Mouse (Mus musculus): ENCODE measurements around the gene Pik3r6.

The Pik3r6 gene

DNA sequence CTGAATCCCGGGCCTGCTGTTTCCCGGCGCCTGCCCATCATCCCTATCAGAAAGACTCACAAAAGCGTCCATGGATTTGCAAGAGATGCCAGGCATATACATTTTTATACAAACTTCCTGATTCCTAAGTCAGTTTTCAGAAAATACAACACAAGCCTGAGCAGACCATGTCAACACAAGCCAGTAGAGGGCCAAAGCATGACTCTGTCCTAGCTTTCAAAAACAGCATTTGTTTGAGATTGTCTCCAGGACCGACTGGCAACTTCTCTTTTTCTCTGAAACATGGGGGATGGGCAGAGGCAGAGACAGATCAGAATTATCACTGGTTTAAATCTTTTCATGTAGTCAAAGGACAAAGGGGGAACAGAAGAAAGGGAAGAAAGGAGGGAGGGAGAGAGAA lies 18.5 kb downstream of the Pik3r6 start:
- in situ Hi-C loops (cut with MboI; ENCODE audit: unreplicated experiment in 2 of 2) = loop anchor here in 1 of 2 experiments (25.0 kb wide), 1 partner anchor 934 kb away; no protein-coding TSS in a partner anchor

GRCm38 (mm10) chr11:68526441-68526840 lies 23.6 kb downstream of the Pik3r6 start:
- in situ Hi-C loops (cut with MboI; ENCODE audit: unreplicated experiment in 2 of 2) = no loop called here

- in situ Hi-C loops (cut with MboI; ENCODE audit: unreplicated experiment in 2 of 2) = no loop called here
These were observed 28.4 kb downstream of the Pik3r6 start for GRCm38 (mm10) chr11:68531066-68531806.

GRCm38 (mm10) chr11:68531941-68532535 lies 29.2 kb downstream of the Pik3r6 start:
- in situ Hi-C loops (cut with MboI; ENCODE audit: unreplicated experiment in 2 of 2) = no loop called here

DNA sequence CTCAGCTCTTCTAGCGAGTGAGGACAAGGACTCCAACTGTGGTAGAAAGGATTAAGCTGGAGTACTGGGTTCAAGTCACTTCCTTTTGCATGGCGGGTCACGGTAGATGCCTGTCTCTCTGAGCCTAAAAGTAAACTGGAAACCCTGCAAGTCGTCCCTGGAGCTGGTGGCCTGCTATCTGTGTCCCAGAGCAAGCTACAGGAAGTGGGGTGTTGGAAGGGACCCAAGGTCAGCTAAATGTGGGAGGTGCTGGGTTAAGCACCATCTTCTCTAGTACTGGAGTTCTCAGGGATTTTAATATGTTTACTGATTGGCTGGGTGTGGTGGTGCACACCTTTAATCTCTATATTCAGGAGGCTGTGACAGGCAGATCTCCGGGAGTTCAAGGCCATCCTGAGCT lies 30.0 kb downstream of the Pik3r6 start:
- in situ Hi-C loops (cut with MboI; ENCODE audit: unreplicated experiment in 2 of 2) = no loop called here

GRCm38 (mm10) chr11:68533971-68534475 lies 31.2 kb downstream of the Pik3r6 start:
- in situ Hi-C loops (cut with MboI; ENCODE audit: unreplicated experiment in 2 of 2) = no loop called here

DNA sequence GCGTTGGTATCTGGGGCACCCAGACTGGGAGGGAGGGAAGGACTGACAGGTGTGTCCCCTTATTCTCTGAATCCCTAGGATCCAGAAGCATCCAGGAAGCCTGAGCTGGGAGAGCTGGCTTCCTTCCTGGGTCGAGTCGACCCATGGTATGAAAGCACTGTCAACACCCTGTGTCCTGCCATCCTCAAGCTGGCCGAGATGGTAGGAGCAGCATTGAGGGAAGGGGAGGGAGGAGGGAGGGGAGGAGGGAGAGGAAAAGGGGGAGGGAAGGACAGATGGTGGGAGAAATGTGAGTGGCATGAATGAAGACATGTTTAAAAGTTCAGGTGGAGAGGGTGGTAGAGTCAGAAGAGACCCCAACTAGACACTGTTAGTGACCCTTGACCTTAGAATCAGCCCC lies 33.2 kb downstream of the Pik3r6 start:
- in situ Hi-C loops (cut with MboI; ENCODE audit: unreplicated experiment in 2 of 2) = no loop called here

DNA sequence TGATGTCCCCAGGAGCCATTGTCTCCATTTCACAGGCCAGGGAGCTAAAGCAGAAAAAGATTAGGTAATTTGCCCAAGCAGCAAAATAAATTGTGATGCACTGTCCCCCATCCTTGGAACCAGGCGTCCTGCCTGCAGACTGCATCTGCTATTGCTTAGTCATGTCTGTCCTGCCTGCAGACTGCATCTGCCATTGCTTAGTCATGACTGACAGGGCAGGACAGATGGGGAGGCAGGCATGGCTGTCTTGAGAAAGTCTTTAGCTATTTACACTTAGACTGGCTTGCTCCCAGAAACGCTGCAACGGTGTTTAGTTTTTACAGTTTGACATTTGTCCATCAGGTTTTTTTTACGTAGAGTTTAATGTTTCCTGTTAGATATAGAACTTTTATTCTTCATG lies 33.6 kb downstream of the Pik3r6 start:
- in situ Hi-C loops (cut with MboI; ENCODE audit: unreplicated experiment in 2 of 2) = no loop called here

DNA sequence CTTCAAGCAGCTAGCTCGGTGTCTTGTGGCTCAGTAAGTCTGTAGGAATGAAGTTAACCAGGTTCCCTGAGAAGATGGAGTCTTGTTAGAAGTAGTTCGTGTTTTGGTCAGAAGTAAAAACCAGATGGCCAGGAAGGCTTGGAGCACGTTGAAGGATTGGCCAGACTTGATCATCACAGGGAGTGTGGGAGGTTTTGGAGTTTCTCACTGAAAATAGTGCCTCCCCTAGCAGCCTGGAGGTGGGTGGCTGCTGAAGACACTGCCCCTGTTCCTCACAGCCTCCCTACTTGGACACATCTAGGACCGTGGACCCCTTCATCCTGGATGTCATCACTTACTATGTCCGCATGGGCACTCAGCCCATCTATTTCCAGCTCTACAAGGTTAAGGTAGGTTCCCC lies 36.8 kb downstream of the Pik3r6 start:
- in situ Hi-C loops (cut with MboI; ENCODE audit: unreplicated experiment in 2 of 2) = no loop called here

DNA sequence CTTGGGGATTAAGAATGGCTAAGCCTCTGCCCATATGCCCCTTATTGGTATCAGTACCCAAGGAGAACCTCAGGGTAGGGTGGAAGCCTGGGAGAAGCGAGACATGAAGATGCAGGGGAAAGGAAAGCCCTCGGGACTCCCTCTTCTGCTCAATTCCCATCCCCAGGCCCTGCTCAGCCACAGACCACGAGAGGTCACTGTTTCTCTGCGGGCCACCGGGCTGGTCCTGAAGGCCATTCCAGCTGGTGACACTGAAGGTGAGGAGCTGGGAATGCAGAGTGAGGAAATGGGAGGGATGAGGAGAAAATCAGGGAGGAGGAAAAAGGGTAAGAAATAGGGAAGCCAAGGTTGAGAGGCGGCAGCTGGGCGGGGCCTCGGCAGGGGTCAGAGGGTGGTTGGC lies 41.7 kb downstream of the Pik3r6 start:
- in situ Hi-C loops (cut with MboI; ENCODE audit: unreplicated experiment in 2 of 2) = no loop called here

DNA sequence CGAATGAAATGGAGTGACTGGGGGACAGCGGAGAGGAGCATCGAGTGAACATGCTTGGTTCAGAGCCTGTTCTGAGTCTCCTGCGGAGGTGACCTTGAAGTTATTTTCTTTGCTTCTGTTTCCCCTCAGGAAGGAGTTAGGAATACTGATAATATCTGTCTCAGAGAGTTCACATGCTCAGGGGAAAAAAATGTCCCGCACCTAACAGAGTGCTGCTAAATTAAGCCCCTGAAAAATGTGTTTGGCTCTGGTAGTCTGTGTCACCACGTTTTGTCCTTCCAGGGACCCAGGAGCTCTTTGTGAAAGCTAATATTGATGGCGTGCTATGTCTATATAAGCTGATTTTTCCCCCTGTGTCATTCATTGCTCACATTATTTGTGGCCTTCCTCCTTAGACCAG lies 42.4 kb downstream of the Pik3r6 start:
- in situ Hi-C loops (cut with MboI; ENCODE audit: unreplicated experiment in 2 of 2) = no loop called here

DNA sequence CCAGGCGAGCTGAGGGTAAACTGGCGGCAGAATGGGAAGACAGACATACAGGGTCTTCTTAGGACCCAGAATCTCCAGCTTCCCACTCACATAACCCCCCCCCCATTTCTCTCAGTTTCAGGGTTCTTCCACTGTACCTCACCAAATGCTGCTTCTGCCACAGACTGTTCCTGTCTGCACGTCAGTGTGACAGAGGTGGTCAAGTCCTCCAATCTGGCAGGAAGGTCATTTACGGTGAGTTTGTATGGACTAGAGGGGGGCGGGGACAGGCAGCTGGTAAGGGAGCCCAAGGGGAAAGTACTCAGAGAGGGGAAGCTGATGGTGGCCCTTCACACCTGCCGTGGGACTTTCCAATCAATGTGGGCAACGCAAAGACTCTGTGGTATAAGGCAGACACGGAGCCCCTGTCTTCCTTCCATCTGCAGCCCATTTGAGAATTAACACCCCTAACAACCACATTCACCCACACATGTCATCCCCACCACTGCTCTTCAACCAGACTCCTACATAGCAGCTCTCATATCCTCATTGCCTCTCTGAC lies 42.9 kb downstream of the Pik3r6 start:
- in situ Hi-C loops (cut with MboI; ENCODE audit: unreplicated experiment in 2 of 2) = no loop called here

DNA sequence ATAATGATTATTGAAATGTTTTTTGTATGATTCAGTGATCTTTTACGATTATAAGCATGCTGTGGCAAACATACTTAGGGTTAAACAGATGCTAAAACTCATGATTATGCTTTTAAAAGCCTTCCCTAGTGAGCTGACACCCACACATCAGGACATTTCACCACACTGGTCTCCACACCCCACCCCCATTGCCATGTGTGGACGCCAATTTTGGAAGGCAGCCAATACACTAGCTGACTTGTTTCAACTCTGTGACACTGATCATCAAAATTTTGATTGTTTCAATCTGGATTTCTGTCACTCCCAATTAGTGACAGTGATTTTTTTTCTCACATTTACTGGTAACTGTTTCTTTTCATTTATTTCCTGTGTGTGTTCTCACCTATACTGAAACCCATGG lies 44.7 kb downstream of the Pik3r6 start:
- in situ Hi-C loops (cut with MboI; ENCODE audit: unreplicated experiment in 2 of 2) = no loop called here

DNA sequence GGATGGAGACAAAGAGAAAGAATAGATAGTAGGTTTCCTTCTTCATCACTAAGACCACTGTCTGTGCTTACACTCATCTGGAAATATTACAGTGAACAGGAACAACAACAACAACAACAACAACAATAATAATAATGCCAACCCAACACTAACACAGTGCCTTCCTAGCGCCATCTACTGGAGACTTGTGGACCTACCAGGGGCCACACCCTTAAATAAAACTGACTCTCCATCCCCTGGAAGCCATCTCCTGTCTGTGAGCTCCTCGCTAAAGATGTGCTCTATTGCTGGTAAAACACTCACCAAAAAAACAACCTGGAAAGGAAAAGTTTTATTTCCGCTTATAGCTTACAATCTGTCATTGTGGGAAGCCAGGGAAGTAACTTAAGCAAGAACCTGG lies 46.8 kb downstream of the Pik3r6 start:
- in situ Hi-C loops (cut with MboI; ENCODE audit: unreplicated experiment in 2 of 2) = no loop called here

GRCm38 (mm10) chr11:68550358-68550757 lies 47.5 kb downstream of the Pik3r6 start:
- in situ Hi-C loops (cut with MboI; ENCODE audit: unreplicated experiment in 2 of 2) = loop anchor here (5.0 to 25.0 kb wide), 5 partner anchors 63 to 556 kb away; partner anchors contain the start of genes Pik3r5 (in 1 of the 2) and Rangrf (in 1 of the 2)

GRCm38 (mm10) chr11:68553981-68554471 lies 51.2 kb downstream of the Pik3r6 start:
- in situ Hi-C loops (cut with MboI; ENCODE audit: unreplicated experiment in 2 of 2) = loop anchor here (5.0 to 25.0 kb wide), 5 partner anchors 67 to 559 kb away; partner anchors contain the start of genes Pik3r5 (in 1 of the 2) and Rangrf (in 1 of the 2)

DNA sequence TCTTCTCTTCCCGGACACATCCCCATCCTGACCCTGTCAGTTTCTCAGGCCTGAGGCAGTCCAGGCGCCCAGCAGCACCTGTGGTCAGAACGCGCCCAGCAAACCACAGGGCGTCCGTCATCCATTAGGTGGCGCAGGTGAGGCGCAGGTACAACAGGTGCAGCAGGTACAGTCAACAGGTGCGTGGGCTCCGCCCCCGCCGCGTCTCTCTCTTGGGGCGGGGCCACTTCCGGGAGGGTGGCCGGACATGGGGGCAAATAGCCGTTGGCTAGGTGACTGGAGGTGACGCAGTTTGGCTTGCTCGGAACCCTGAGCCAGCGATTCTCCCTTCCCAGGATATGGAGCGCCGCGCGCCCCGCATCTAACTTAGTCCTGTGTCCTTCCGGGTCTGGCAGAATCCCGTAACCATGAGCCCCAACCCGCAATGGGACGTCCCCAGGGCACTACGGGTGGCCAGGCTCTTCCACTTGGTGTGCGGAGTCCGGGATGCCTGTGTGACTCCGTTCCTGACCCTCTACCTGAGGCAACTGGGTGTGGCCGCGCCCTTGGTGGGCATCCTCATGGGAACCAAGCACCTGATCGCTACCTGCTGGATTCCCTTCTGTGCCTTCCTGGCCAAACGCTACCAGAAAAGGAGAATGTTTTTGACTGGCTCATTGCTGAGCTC lies 53.2 kb downstream of the Pik3r6 start, which contains the start of gene Mfsd6l:
Gene Mfsd6l (plus strand): TSS at position 269 of the 667 bp plus-strand sequence.
- in situ Hi-C loops (cut with MboI; ENCODE audit: unreplicated experiment in 2 of 2) = loop anchor here (5.0 to 25.0 kb wide), 3 partner anchors 431 to 561 kb away; partner anchors contain the start of gene Rangrf (in 1 of the 2)

GRCm38 (mm10) chr11:68559546-68559945 lies 56.7 kb downstream of the Pik3r6 start:
- in situ Hi-C loops (cut with MboI; ENCODE audit: unreplicated experiment in 2 of 2) = loop anchor here (5.0 to 25.0 kb wide), 3 partner anchors 428 to 565 kb away; partner anchors contain the start of gene Rangrf (in 1 of the 2)

DNA sequence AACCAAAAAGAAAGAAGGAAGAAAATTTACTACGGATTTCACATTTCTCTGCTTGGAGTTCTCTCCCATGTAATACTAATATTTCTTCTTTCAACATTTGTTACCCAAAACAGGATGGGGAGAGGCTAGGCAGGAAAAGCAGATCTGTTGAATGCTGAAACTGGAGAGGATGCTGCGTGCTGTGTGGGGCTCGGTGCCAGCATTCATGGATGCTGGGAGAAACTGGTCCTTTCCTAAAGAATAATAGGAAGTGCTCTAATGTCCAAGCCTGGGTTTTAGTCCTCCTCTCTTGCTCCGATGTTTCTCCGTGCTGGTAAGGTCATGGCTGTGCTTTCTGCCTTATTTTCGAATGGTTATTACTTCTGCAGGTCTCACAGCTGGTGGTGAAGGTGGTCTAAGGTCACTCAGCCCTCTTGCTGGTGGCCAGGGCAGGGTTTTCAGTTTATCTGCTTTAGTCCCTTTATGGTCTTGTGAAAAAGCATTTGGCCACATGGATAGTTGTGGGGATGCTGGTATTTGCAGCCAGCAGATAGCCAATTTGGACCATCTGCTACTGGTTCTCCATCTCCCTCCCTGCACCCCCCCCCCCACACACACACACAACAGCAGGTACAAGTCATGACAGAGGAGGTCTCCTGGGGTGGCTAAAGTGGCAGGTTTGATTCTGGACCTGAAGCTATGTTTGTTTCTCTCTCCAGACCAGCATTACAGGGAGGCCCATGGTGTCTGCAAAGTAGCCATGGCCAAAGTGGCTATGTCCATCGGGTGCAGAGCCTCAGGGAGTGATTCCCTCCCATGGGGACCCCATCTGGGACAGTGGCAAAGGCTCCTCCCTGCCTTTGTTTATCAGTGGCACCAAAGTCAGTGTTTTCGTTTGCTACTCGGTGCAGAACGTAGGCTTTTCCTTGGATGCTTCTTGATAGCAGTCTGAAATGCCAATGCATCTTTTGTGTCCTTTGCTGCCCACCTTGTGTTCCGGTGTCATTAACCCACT lies 59.4 kb downstream of the Pik3r6 start:
- in situ Hi-C loops (cut with MboI; ENCODE audit: unreplicated experiment in 2 of 2) = loop anchor here in 1 of 2 experiments (25.0 kb wide), 1 partner anchor 425 kb away; the partner anchor contains the start of gene Rangrf
